Mouse (Mus musculus): ENCODE results near the gene Tpst2.

Gene Tpst2

DNA sequence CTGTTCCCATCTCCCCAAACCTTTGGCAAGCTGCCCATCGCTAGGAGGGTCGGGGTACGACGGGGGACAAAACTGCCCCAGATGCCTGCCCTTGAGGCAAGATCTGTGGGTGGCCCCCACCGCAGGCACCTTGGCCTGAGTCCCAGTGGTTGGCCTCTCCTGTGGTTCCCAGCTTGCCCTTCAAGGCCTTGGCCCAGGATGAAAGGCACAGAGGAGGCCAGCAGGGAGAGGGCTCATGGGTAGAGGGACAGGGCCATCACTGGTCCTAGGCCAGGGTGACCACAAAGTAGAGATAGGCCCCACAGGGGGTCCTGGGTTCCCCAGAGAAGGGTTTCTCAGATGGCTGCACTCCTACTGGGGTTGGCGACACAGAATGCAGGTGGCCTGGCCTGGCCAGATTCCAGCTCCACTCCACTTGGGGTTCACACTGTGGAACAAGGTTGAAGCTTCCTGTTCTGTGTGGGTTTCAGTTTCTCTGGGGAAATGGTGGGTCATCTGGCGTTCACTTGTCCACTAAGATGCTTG, 22.1 kb upstream of the Tpst2 start:
- peak; percentile 32 for DNase-seq (ENCODE audit: low read depth, low spot score)

DNA sequence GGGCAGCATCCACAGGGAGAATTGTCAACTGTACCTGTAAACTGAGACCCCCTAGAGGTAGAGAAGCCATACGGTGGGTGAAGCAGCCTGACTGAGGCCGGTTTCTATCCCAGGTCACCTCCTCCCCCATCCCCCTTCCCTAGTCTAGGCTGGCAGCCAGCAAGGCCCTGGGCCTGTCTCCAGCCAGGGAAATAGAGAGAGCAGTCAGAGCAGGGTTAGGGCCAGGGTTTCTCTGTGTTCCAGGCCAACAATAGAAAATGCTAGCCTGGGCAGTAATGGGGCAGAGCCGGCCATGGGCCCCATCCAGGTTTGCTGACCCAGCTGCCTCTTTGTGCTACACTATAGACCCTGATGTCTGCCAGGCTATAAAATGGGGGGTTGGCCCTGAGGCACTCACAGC, 21.1 kb upstream of the Tpst2 start, which contains the start of gene Crybb1:
Crybb1 (plus strand) TSS at position 390 of the 400 bp plus-strand sequence.
- no peak for DNase-seq (ENCODE audit: low read depth, low spot score)

DNA sequence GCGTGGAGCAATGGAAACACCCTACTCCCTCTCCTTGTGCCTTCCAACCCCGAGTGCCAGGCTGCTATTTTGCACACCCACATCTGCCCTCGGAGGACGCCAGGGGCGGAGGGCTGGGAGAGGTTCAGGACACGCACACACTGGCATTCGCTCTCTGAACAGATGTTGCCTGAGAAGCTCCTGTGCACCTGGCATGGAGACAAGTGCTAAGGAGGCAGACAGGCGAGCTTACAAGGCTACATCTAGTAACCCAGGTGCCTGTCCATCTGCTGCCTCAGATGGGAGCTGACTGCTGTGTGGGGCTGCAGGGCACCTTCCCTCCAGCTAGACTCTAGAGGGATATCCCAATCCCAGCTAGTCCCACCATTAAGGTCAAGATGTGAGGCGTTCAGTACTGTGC, 20.0 kb upstream of the Tpst2 start:
- no peak for DNase-seq (ENCODE audit: low read depth, low spot score)

DNA sequence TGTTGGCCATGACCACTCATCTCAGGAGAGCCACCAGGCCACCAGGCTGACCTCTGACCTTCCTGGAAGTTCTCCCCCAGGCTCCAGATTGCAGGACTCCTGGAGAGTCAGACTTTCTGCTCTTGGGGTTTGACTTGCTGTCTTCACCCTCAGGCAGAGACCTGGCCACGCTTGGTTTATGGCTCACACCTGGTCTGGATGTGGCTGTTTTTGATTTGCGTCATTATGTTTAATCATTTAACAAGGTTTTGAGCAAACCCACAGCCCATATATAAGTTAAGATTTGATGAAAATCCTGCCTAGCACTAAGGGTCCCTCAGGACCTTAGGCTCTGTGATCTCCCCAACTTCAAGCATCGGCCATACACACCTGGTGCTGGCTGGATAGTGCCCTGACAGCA, 18.6 kb upstream of the Tpst2 start:
- no peak for DNase-seq (ENCODE audit: low read depth, low spot score)

DNA sequence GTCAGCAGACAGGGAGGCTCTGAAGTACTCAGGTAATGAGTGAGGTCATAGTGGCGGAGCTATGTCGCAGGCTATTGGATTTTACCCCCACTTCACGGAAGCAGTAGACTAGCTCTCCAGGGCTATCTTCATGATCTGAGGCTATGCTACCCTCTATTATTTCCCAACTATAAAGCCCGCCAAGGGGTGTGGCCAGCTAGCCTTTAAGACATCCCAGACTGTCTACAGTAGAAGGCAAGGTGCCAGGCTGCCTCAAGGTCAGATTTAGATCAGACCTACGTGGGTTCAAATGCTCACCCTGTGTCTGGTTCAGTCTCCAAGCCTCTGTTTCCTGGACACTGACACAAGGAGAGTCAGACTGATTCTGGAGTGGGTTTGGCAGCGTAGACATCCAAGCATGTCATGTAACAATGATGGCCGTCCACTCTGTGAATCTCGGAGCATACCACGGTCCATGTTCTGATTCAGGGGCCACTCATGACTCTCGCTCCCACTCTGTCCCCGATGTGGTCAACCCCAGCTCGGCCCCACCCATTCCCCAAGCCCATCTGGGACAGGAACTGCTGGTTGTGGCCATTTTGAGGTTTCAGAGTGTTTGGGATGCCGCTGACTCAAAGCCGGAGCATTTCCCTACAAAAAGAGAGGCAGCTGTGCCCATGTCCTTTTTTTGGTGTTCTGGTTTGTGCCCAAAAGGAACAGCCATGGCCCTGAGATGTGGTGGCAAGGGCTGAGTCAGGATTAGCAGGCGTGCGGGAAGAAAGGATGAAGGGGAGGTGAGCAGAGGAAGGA, 16.4 kb upstream of the Tpst2 start:
- DNase-seq (ENCODE audit: low read depth, low spot score) = peak; percentile 82

DNA sequence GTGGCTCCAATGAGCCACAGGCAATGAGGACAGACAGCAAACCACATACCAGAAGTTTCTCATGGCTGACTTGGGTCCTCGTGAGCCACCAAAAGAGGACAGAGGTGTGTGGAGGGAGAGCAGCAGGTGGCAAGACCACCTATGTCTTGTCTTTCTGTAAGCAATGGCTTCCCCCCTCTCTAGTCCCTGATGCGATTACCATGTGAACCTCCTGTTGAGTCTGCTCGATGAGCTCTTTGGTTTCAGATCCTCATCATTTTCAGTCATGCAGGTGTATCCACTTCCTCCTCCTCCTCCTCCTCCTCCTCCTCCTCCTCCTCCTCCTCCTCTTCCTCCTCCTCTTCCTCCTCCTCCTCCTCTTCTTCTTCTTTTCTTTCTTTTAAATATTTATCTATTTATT, 15.7 kb upstream of the Tpst2 start:
- no peak for DNase-seq (ENCODE audit: low read depth, low spot score)

DNA sequence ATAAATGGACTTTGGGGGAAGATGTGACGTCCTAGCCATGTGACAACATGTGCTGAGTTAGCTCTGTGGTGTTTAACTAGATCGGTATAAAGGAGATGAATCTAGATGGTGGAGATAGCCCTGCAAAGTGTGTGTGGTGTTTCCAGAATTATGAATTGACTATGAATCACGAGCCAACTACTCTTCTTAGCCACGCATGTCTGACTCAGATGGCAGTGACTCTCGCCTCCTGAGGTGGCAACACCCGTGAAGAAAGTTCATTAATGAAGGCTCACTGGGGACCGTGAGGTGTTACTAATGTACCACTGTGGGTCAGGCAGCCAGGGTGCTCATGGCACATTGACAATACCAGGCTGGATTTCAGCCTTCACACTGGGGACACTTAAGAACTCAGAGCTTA, 12.4 kb upstream of the Tpst2 start:
- peak; percentile 55 for DNase-seq (ENCODE audit: low read depth, low spot score)

DNA sequence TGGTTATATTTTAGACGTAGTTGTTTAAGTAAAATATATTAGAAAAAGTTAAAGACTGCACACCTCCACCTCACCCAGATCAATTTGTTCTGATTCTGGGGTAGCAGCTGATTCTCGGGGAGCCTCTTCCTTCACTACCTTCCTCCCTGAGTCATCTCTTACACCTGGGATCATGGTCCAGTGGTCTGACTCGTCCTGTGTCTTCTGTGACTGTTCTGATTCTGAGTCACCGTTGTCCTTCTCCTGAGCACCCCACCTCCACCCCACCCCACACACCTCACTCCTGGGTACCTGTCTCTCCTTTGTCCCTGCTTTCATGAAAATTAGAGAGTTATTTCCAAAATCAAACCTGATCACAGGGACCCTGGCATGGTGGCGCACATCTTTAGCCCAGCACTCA, 11.4 kb upstream of the Tpst2 start:
- no peak for DNase-seq (ENCODE audit: low read depth, low spot score)

DNA sequence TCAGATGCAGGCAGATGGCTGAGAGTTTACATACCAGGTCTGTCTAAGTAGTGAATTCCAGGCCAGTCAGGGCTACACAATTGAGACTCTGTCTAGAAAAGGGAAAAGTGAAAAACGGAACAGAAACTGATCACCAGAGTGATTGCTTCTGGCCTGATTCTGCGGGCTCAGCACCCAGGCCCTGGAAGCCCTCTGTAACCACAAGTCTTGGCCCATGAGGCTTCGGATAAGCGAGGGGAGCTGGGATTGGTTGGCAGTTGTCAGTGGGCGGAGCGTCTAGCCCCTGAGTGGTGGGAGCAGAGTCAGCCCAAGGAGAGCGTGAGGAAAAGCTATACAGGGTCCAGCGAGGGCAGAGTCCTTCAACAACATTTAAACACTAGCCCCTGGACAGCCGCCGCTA, 11.0 kb upstream of the Tpst2 start:
- no peak for DNase-seq (ENCODE audit: low read depth, low spot score)

DNA sequence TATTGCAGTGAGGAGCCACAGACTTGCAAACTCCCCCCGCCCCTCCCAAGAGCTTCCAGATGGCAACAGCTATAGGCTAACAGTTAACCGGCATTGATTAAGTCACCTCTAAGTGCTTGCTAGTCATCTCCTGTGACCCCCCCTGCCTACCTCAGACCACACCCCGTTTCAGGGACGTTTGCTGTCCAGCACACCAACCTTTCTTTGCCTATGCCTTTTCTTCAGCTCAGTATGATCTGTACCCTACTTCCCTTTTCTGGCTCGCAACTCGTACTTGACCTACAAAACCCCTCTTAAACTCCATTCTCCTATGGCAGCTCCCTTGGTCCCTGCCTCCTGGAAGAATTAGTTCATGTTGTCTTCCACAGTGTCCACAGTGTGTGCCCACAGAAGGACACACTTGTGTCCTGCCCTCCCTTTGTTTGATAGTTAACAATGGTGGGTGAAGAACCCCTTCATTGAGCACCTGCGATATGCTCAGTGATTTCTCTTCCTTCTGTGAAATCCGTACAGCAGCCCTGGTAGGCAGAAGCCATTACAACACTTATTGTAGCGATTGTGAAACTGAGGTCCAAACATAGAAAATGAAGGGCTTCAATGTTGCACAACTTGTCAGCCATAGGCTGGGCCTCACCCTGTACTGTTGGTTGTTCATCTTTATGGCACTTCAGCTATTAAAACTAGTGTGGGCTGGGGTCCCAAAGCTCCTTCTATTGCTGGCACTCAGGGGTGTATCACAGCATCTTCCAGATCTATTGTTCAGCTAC, 10.3 kb upstream of the Tpst2 start:
- DNase-seq (ENCODE audit: low read depth, low spot score) = no peak

DNA sequence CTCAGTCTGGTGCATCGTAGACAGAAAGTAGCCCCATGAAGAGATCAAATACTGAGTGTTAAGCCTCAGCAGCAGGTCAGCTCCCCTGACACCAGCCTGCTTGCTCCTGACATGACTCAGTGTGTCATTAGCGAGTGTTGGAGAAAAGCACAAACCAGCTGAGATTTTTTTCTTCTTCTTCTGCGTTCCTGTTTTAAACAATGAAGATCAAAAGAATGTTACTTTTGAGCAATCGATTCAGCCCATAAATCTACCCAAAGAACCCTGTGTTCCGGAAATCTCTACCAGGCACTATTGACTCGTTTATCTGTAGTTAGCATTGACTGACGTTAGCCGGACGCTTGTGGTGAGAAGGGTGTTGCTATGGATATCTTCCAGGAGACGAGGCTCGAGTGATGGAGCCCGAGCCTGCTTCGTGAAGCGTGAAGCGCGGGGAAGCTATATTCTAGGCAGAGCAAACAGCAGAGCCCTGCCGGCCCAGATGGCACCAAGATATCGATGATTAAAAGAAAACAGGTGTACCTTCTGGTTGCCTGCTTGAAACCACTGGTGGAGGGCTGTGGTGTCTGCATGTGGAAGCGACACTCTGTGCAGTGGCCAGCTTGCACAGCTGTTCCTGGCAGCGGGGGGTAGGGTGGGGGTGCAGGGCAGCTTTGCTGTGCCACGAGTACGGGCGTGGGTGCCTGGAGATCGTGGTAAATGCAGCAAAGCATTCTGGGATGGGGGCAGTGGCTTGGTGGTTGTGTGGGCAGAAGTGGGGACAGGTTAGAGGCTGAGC, 5.5 kb upstream of the Tpst2 start:
- DNase-seq (ENCODE audit: low read depth, low spot score) = no peak

DNA sequence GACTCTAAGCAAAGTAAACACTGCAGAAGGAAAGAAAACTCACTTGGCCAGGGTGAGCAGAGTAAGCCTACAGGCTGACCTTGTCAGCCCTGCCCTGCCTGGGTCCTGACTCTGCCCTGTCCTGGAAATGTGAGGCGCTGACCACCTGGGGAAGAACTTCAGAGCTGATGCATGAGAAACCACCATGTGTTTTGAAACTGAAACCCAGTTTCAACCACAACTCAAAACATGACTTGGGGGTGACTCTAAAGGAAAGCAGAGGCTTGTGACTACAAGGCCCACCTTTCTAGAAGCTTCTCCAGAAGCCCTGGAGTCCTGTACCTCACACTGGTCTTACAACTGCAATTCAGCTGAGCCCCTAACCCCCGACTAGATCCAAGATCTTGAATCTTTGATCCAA, 3.6 kb upstream of the Tpst2 start:
- DNase-seq (ENCODE audit: low read depth, low spot score) = no peak

DNA sequence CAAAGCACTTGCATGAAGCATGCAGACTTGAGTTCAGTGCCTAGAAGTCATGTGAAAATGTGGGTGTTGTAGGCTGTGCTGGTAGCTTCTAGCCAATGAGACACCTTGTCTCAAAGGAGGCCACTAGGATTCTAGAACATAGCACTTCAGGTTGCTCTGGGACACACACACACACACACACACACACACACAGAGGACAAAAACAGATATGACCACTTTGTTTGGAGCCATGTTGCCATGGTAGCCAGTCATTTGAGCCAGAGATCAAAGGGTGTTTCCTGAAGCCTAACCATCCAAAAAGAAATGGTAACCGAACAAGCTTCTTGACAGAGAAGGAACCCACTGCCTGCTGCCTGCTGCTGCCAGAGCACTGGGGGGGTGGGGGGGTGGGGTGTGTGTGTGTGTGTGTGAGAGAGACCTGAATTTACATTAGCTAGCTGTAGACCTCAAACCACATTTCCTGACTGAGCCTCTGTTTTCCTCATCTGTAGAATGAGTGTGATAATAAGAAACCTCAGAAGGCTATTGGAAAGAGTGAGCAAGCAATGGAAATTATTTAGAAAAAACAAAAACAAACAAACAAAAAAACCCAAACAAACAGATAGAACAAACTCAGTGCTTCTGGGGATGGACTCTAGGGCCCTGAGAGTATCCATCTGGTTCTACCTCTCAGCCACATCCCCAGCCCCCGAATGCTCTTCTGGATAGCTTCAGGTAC, 2.6 kb upstream of the Tpst2 start:
- DNase-seq (ENCODE audit: low read depth, low spot score) = no peak

DNA sequence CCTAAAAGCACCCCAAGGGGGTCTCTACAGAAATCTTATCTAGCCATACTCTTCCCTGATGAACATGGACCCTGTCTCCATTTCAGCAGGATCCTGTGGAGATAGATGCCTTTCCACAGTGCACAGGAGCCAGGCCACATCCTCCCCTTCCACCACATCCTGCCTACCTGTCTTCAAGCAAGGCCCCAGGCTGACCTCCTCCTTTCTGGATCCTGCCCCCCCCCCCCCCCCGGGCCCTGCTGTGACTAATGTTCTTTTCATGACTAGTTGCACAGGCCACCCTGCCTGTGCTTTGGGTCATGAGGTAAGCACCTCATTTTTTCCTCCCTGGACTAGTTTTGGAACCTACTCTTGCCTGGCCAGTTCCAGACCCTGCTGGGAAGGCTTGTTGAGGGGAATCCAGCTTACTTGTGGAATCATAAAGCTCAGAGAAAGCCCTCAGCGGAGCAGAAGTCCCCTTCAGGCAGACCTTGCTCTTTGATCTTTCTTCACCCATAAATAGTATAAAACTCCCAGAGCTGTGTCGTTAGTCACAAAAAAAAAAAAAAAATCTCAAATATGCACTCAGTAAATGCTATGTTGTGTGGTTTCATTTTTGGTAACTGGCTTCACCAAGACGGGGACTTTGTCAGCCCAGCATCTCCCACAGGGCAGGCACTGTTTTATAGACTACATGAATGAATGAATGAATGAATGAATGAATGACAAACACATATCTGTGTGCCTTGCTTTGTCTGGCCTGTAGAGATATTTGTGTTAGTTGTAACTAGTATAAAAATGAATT, 1.3 kb upstream of the Tpst2 start:
- peak; percentile 46 for DNase-seq (ENCODE audit: low read depth, low spot score)

DNA sequence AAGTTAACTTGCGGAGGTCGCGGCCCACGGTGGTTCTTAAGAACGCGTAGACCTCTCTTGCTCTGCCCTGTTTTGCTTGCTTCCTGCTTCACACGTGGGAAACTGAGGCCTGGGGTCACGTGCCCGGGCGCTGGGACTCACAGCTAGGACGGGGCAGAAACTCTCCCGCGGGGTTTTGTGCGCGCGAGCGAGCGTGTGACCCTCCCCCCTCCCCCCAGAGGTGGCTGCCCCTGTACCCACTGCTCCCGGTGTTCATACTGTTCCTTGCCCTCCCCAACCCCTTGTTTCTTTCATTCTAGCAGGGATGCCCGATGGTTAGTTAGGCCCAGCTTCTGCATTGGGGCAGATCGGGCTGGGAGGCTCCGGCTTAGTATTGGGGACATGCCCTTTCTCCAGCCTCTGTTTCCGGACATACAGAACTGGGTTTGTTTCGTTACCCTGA, 437 bp downstream of the Tpst2 start:
- DNase-seq (ENCODE audit: low read depth, low spot score) = peak; percentile 60

DNA sequence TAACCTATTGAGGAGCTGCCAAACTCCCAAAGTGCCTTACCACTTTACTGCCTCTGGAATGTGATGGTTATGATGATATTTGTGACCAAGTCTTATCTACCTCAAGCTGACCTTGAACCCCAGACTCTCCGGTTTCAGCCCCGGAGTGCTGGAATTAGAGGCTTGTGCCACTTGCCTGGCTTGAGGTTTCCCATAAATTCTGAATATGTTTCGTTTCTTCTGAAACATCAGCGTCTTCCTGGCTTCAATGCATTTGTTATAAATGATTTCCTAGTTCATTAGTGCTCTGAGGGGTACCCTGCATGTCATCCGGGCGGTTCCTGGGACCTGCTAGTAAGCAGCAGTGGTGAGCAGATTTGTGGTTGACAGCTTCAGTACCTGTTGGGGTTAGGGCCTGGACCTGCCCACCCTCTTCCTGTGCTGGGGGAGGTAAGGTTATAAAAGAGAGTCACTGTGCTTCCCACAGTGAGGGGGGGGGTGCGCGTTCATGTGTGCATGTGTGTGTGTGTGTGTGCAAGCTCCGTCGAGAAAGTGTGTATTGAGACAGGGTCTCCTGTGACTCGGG, 1.5 kb downstream of the Tpst2 start:
- no peak for DNase-seq (ENCODE audit: low read depth, low spot score)

DNA sequence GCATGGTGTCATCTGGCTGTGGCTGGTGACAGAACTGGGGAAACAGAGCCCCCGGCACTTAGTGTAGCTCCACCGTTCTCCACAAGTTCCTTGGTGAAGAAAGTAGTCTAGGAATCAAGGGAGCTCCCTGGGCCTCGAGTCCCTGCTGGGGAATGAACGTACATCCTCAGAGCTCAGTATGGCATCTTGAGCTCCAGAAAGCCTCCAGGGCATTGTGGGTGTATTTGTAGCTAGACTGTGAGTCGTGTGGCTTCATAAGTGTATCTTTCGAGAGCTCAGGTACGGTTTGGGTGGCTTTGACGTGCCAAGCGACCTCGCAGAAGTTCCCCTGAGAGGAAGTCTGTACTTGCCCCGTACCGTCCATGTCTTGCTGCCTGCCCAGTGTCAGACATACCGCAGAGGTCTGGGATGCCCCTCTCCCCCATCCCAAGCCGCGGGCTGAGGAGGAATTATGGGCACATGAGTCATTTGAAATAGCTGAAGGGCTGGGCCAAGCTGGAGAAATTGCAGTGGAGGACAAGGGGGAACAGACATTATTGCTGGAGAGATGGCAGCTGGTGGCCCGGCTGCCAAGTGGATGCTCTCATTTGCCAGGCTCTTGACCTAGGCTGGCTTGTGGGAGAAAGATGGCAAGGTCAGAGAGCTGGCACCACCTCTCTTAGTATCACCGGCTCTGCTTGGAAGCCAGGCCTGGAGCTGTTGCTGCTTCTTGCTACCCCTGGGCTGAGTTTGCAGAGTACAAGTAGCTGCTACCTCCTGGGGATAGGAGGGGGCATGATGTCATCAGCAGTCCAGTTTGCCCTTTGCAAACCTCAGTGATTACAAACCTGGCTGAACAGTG, 2.9 kb downstream of the Tpst2 start:
- DNase-seq (ENCODE audit: low read depth, low spot score) = peak; percentile 84

DNA sequence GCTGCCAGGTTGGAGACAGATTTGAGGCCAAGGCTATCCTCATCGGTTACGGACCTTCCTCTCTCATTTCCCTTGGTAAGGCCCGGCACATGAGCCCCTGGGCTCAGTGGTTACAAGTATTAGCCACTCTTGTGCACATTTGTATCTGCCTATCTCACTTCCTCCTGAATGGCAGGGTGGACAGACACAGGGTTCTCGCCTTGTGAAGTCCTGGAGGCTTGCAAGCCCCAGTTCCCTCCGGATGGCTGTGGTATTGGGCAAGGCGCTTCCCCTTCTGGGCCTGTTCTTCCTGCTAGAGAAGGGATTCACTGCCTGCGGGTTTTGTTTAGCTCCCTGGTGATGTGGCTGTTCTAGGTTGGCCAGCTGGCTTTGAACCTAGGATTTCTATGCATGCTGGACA, 3.7 kb downstream of the Tpst2 start:
- DNase-seq (ENCODE audit: low read depth, low spot score) = peak; percentile 40
